Mouse (Mus musculus) kidney, embryonic 15.5 days (tissue): ENCODE results near the gene Rbl1. TPM values are rescaled to one million over a fixed set of nuclear protein-coding genes. Genes with fewer than 3 reads are reported as not detected.
A peak's percentile ranks its signal among the peaks of the same experiment; 100 is the strongest.
"Not testable (repeated sequence)": the region's sequence is repeated elsewhere in the genome, so short reads cannot be mapped to it uniquely, and the experiment has no call there.

ENCODE experiments used
- ATAC-seq: fragments of 200-750 bp; cut with Nextera tagmentation; replicated peaks from 2 replicates; pipeline ENCODE4 v1.8.0; 2017; ENCODE audit warnings: moderate TSS enrichment; ENCODE audit not compliant: low FRiP score
- H3K27ac ChIP-seq: fragments of 300-500 bp; sonication (generic); 2 replicates; pipeline ENCODE4 v1.5.1; 2015; ENCODE audit warnings: mild to moderate bottlenecking, inconsistent platforms
- H3K27me3 ChIP-seq: fragments of 300-500 bp; sonication (generic); 2 replicates; pipeline ENCODE4 v1.6.1; 2015; ENCODE audit warnings: inconsistent platforms
- H3K36me3 ChIP-seq: fragments of 300-500 bp; sonication (generic); 2 replicates; pipeline ENCODE4 v1.6.1; 2015; ENCODE audit warnings: inconsistent platforms
- H3K4me1 ChIP-seq: fragments of 300-500 bp; sonication (generic); 2 replicates; pipeline ENCODE4 v1.6.1; 2015; ENCODE audit warnings: inconsistent platforms
- H3K4me2 ChIP-seq: fragments of 300-500 bp; sonication (generic); 2 replicates; pipeline ENCODE4 v1.6.1; 2015; ENCODE audit warnings: moderate library complexity, mild to moderate bottlenecking, inconsistent platforms
- H3K4me3 ChIP-seq: fragments of 300-500 bp; sonication (generic); replicated peaks from 2 replicates; pipeline ENCODE4 v1.5.1; 2015; ENCODE audit warnings: mild to moderate bottlenecking, inconsistent platforms
- H3K9ac ChIP-seq: fragments of 300-500 bp; sonication (generic); 2 replicates; pipeline ENCODE4 v1.6.1; 2015; ENCODE audit warnings: mild to moderate bottlenecking, inconsistent platforms
- H3K9me3 ChIP-seq: fragments of 300-500 bp; sonication (generic); replicated peaks from 2 replicates; pipeline ENCODE4 v1.6.1; 2016; ENCODE audit warnings: inconsistent platforms
- WGBS: fragments of 180-500 bp; shearing (Covaris S2); methylation state at CpG from one replicate; pipeline ENCODE4 v1.1.7; 2015; ENCODE audit warnings: mixed read lengths; 5-methylcytosine and 5-hydroxymethylcytosine counted together
- polyA plus RNA-seq: library from polyadenylated mRNA; unstranded; fragments of >200 nt; fragmentation: Nextera tagmentation; extraction: Ambion mirVana; gene quantifications from 2 replicates; pipeline ENCODE4 v1.2.1, GENCODE M21; 2015

Rbl1 gene
- polyA plus RNA-seq, 1 experiment from 2014 or later: 26.9 TPM

GRCm38 (mm10) chr2:157170166-157170565 is 34.2 kb downstream of the Rbl1 start:
- Histone ChIP-seq H3K36me3 (peaks cover 75% of the 10 kb centered on the region), H3K4me3 (no peak overlapping the region), H3K27me3 (no peaks in the 10 kb centered on the region), H3K27ac (peak overlapping the region; percentile 41; the same call in 1 of the 2 replicates), H3K9me3 (no peaks in the 10 kb centered on the region), H3K4me2 (no peak overlapping the region), H3K9ac (no peak overlapping the region), H3K4me1 (no peaks in the 10 kb centered on the region)
- peak; percentile 77 for ATAC-seq
- 38% methylated on average over 5 of the region's 5 CpGs for WGBS

- ATAC-seq: no peak
- Histone ChIP-seq H3K4me1 (no peaks in the 10 kb centered on the region), H3K4me3 (no peak overlapping the region), H3K9me3 (no peaks in the 10 kb centered on the region), H3K27me3 (no peaks in the 10 kb centered on the region), H3K27ac (no peak overlapping the region), H3K4me2 (no peak overlapping the region), H3K9ac (no peak overlapping the region), H3K36me3 (peaks cover 76% of the 10 kb centered on the region)
- 94% methylated on average over 12 of the region's 12 CpGs for WGBS
Observed at GRCm38 (mm10) chr2:157166371-157167080, 37.8 kb downstream of the Rbl1 start.

GRCm38 (mm10) chr2:157165312-157166224 is 38.8 kb downstream of the Rbl1 start:
- not testable (repeated sequence) for H3K27ac ChIP-seq, H3K4me2 ChIP-seq, H3K27me3 ChIP-seq, H3K4me3 ChIP-seq, H3K4me1 ChIP-seq, H3K9me3 ChIP-seq, ATAC-seq, H3K9ac ChIP-seq
- peaks cover 84% of the 10 kb centered on the region for H3K36me3 ChIP-seq

DNA sequence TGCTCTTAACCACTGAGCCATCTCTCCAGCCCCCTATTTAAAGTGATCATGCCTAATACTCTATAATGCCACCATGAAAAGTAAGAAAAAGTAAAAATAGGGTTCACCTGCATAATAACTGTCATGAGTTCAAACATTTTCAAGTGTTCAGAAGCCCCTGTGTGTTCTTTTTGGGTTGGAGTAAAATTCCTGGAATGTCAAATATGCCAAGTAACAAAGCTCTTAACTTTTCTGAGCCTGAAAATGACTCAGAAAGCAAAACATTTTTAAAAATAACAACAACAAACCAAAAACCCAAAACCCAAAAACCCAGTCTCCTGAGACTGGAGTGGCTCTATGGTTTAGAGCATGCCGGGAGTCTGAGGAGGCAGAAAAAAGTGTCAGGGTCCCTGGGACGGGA is 40.2 kb downstream of the Rbl1 start:
- peaks cover 84% of the 10 kb centered on the region for H3K36me3 ChIP-seq
- 95% methylated on average over 2 of the region's 2 CpGs for WGBS
- no peak for ATAC-seq
- H3K4me2 ChIP-seq: no peak overlapping the region
- no peaks in the 10 kb centered on the region for H3K4me1 ChIP-seq
- no peaks in the 10 kb centered on the region for H3K9me3 ChIP-seq
- no peaks in the 10 kb centered on the region for H3K27me3 ChIP-seq
- no peak overlapping the region for H3K9ac ChIP-seq
- H3K4me3 ChIP-seq: no peak overlapping the region
- no peak overlapping the region for H3K27ac ChIP-seq

GRCm38 (mm10) chr2:157156079-157156478 is 48.3 kb downstream of the Rbl1 start:
- Histone ChIP-seq H3K9ac (no peak overlapping the region), H3K4me2 (no peak overlapping the region), H3K36me3 (peaks cover 80% of the 10 kb centered on the region), H3K4me1 (no peaks in the 10 kb centered on the region), H3K27me3 (no peaks in the 10 kb centered on the region), H3K4me3 (no peak overlapping the region), H3K9me3 (no peaks in the 10 kb centered on the region), H3K27ac (no peak overlapping the region)
- 81% methylated on average over 1 of the region's 1 CpGs for WGBS
- no peak for ATAC-seq

DNA sequence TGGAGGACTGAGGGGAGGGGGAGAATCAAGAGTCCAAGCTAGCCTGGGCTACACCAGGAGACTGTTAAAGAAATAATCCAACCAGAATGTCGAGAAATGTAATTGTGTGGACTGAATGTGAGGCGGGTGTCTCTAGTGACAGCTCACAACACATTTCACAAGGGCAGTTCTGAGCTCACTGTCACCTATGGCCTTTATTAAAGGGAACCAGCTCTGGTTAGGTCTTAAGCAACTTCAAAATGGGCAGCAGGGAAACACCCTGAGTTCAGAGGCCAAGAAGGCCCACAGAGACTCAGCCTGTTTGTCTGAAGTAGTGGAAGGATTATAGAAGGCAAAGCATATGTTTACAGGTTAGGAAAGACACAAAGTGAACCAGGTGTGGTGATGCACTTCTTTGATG is 51.1 kb downstream of the Rbl1 start:
- H3K4me2 ChIP-seq: no peak overlapping the region
- H3K27ac ChIP-seq: no peak overlapping the region
- no peaks in the 10 kb centered on the region for H3K9me3 ChIP-seq
- H3K36me3 ChIP-seq: peaks cover 80% of the 10 kb centered on the region
- no peaks in the 10 kb centered on the region for H3K4me1 ChIP-seq
- no peak overlapping the region for H3K4me3 ChIP-seq
- no peak overlapping the region for H3K9ac ChIP-seq
- 76% methylated on average over 2 of the region's 2 CpGs for WGBS
- ATAC-seq: no peak
- no peaks in the 10 kb centered on the region for H3K27me3 ChIP-seq

GRCm38 (mm10) chr2:157148417-157148816 is 55.9 kb downstream of the Rbl1 start:
- WGBS: 88% methylated on average over 5 of the region's 5 CpGs
- no peak overlapping the region for H3K4me3 ChIP-seq
- H3K4me1 ChIP-seq: no peaks in the 10 kb centered on the region
- no peaks in the 10 kb centered on the region for H3K9me3 ChIP-seq
- no peak for ATAC-seq
- no peak overlapping the region for H3K27ac ChIP-seq
- no peak overlapping the region for H3K4me2 ChIP-seq
- H3K27me3 ChIP-seq: no peaks in the 10 kb centered on the region
- H3K36me3 ChIP-seq: peaks cover 65% of the 10 kb centered on the region
- no peak overlapping the region for H3K9ac ChIP-seq

DNA sequence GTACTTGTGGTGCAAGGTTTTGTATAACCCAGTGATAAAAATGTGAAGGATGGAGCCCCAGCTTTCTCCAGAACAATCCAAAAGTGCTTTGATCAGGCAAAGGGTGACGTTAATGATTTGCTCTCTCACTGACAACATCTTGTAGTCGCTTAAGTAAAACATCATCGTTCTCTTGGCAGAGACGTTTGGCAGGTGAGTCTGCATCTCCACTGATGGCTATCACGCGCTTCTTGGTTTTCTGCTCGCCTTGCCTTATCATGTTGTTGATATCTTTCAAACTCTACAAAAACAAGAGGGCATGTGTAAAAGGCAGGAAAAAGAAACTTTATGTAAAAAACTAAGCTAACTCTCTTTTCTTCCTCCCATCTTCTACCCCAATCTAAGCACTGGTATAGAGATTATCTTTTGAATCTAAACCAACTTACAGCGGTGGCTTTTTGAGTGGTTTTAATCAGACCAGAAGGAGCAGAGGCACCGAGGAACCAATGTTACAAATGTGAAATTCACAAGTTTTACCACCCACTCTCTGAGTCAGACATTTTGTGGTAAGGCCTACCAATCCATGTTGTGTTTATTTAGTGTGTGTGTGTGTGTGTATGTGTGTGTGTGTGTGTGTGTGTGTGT is 56.8 kb downstream of the Rbl1 start:
- no peak for ATAC-seq
- 83% methylated on average over 9 of the region's 9 CpGs for WGBS
- H3K4me1 ChIP-seq: no peaks in the 10 kb centered on the region
- no peak overlapping the region for H3K4me2 ChIP-seq
- H3K27me3 ChIP-seq: no peaks in the 10 kb centered on the region
- peaks cover 58% of the 10 kb centered on the region for H3K36me3 ChIP-seq
- H3K4me3 ChIP-seq: no peak overlapping the region
- no peak overlapping the region for H3K27ac ChIP-seq
- H3K9me3 ChIP-seq: no peaks in the 10 kb centered on the region
- H3K9ac ChIP-seq: no peak overlapping the region

DNA sequence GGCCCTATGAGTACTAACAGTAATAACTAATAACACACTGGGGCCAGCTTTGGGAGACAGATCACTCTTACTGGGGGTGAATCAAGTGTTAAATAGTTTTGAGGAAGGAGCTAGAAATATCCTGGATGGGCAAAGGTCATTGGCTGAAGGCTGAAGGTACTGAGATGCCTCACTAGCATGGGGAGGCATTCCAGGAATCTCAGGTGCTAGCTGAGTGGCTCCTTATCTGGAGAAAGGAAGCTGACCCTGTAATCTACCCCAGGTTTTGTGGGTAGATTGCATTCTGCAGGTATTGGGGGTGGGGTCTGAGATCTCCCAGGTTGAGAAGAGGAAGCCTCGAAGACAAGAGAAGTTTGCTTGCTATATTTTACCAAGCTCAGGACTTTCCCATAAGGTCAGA is 59.2 kb downstream of the Rbl1 start:
- ATAC-seq: no peak

DNA sequence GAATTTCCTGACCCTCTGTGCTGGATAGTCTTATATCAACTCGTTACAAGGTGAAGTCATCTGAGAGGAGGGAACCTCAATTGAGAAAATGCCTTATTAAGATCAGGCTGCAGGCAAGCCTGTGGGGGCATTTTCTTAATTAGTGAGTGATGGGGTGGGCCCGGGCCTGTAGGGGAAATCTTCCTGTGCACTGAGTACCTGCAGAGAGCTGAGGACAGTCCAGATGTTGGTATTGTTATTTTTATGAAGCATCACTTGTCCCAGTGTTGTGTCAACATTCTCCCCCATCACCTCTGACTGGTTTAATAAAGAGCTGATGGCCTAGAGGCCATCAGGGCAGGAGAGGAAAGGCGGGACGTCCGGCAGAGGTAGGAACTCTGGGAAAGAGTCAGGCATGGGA is 60.2 kb downstream of the Rbl1 start:
- no peak overlapping the region for H3K9ac ChIP-seq
- no peak overlapping the region for H3K4me3 ChIP-seq
- 75% methylated on average over 5 of the region's 5 CpGs for WGBS
- no peaks in the 10 kb centered on the region for H3K9me3 ChIP-seq
- H3K27ac ChIP-seq: no peak overlapping the region
- H3K27me3 ChIP-seq: no peaks in the 10 kb centered on the region
- H3K36me3 ChIP-seq: peaks cover 25% of the 10 kb centered on the region
- no peaks in the 10 kb centered on the region for H3K4me1 ChIP-seq
- no peak overlapping the region for H3K4me2 ChIP-seq
- ATAC-seq: no peak

More for the DNA sequence above, 59.2 kb downstream of the Rbl1 start:
- Histone ChIP-seq H3K4me1 (no peaks in the 10 kb centered on the region), H3K4me2 (no peak overlapping the region), H3K36me3 (peaks cover 35% of the 10 kb centered on the region), H3K4me3 (no peak overlapping the region), H3K9ac (no peak overlapping the region), H3K27me3 (no peaks in the 10 kb centered on the region), H3K27ac (no peak overlapping the region), H3K9me3 (no peaks in the 10 kb centered on the region)
- 82% methylated on average over 1 of the region's 1 CpGs for WGBS

- no peaks in the 10 kb centered on the region for H3K27me3 ChIP-seq
- no peak overlapping the region for H3K4me3 ChIP-seq
- H3K36me3 ChIP-seq: peaks cover 5% of the 10 kb centered on the region
- H3K9ac ChIP-seq: no peak overlapping the region
- H3K4me1 ChIP-seq: no peaks in the 10 kb centered on the region
- no peaks in the 10 kb centered on the region for H3K9me3 ChIP-seq
- 81% methylated on average over 4 of the region's 4 CpGs for WGBS
- no peak for ATAC-seq
- H3K27ac ChIP-seq: no peak overlapping the region
- H3K4me2 ChIP-seq: no peak overlapping the region
Observed at GRCm38 (mm10) chr2:157141962-157142361, 62.4 kb downstream of the Rbl1 start.

GRCm38 (mm10) chr2:157139251-157139802 is 65.0 kb downstream of the Rbl1 start:
- H3K4me1 ChIP-seq: no peaks in the 10 kb centered on the region
- H3K4me2 ChIP-seq: no peak overlapping the region
- H3K27ac ChIP-seq: no peak overlapping the region
- no peak overlapping the region for H3K9ac ChIP-seq
- H3K9me3 ChIP-seq: no peaks in the 10 kb centered on the region
- no peak for ATAC-seq
- 88% methylated on average over 5 of the region's 5 CpGs for WGBS
- no peaks in the 10 kb centered on the region for H3K36me3 ChIP-seq
- no peak overlapping the region for H3K4me3 ChIP-seq
- no peaks in the 10 kb centered on the region for H3K27me3 ChIP-seq
